Mouse (Mus musculus): ENCODE measurements around the gene Sh3bgrl2.

DNA sequence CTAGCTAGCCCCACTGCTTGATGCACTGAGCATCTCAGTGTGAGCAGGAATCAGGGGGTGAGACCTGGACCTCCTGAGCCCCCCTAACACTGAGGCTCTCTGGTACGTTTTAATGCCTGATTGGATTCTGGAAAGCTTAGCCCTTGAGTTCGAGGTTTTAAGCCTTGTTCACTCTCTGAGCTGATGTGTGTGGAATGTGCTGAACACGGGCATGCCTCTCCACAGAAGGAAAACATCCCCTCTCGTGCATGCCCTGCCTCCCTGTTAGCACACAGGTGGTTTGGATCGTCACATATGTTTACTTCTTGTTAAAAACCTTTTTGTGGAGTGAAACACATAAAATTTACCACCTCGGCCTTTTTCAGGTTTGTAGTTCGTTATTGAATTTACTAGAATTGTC lies 34.6 kb downstream of the Sh3bgrl2 start:
- TF ChIP-seq POLR2A (IDR thresholded peaks at IDR 0.05; ENCODE audit: insufficient read depth, low read depth, low read length) (no peak), CTCF (IDR thresholded peaks at IDR 0.05) (no peak), EP300 (IDR thresholded peaks at IDR 0.05; ENCODE audit: insufficient read depth, low read depth, low read length) (no peak)

Measured in heart, adult 2 months (tissue).